Mouse (Mus musculus) brain, embryonic 14.5 days (tissue): Measurements from ENCODE around the gene Zan.

Source experiments
- CTCF ChIP-seq: fragments of 200-500 bp; IDR thresholded peaks from 2 replicates; pipeline ENCODE4 v1.5.1; 2012; ENCODE audit warnings: inconsistent platforms, mild to moderate bottlenecking, moderate library complexity, borderline replicate concordance; ENCODE audit not compliant: insufficient read depth, insufficient read length; ENCODE audit errors: extremely low read depth
- POLR2A ChIP-seq: fragments of 200-500 bp; IDR thresholded peaks from 2 replicates; pipeline ENCODE4 v1.6.1; 2012; ENCODE audit warnings: mild to moderate bottlenecking, inconsistent platforms, borderline replicate concordance; ENCODE audit not compliant: poor library complexity, insufficient read depth, insufficient read length, severe bottlenecking; ENCODE audit errors: extremely low read depth

DNA sequence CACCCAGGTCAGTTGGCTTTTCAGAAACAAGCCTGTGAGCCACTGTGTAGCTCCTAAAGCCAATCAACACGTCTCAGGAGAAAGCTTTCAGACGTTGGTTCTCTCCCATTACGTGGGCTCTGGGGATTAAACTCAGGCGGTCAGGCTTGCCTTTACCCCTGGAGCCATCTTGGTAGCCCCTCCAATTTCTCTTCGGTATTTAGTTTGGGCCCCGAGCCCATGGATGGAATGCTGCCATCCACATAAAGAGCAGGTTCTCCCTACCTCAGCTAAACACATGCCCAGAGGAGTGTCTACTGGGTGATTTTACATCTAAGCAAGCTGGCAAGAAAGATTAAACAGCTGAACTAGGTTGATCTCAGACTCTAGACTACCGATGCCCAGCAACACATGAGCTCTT, 23.3 kb upstream of the Zan start:
- TF ChIP-seq CTCF (no peak), POLR2A (no peak)
